8 mouse cellular contexts compared by ENCODE assay signal in genomic region chr6:128760016-128760415, GRCm38 (mm10). TPM values are rescaled to one million over a fixed set of nuclear protein-coding genes. Genes with fewer than 3 reads are reported as not detected.
DNase-seq lines count a peak whose midpoint lies in the region; ATAC-seq and TF ChIP-seq lines count a peak whose summit lies in the region.
"Not testable (repeated sequence)": the region's sequence is repeated elsewhere in the genome, so short reads cannot be mapped to it uniquely, and the experiment has no call there.

No protein-coding gene starts in this region.

- TF ChIP-seq POLR2A in ES-Bruce4 (IDR thresholded peaks at IDR 0.05; ENCODE audit: insufficient read depth, low read length): not testable (repeated sequence)

- peak overlapping the region; percentile 32 for H3K4me2 ChIP-seq in forebrain, embryonic 12.5 days
- H3K4me2 ChIP-seq in heart, postnatal 0 days (ENCODE audit: low read depth, low read length): peak overlapping the region; percentile 58
- H3K4me2 ChIP-seq in liver, embryonic 15.5 days: peak overlapping the region; percentile 77
- H3K4me2 ChIP-seq in neural tube, embryonic 11.5 days (ENCODE audit: low read depth): peak overlapping the region; percentile 36
- H3K4me2 ChIP-seq in stomach, embryonic 16.5 days (ENCODE audit: low read depth, low read length): peak overlapping the region; percentile 41

- not testable (repeated sequence) for H3K36me3 ChIP-seq in ES-Bruce4 (ENCODE audit: control insufficient read depth, insufficient read depth, low read length, poor library complexity, severe bottlenecking); forebrain, embryonic 12.5 days (replicated peaks); heart, postnatal 0 days (replicated peaks; ENCODE audit: control insufficient read depth, insufficient read depth, low read length); liver, embryonic 15.5 days (replicated peaks); neural tube, embryonic 11.5 days (ENCODE audit: control insufficient read depth, insufficient read depth, low read length); stomach, embryonic 16.5 days (ENCODE audit: control insufficient read depth, insufficient read depth, low read length)

- H3K4me1 ChIP-seq in ES-Bruce4 (ENCODE audit: control insufficient read depth, insufficient read depth, low read length); forebrain, embryonic 12.5 days; heart, postnatal 0 days (ENCODE audit: control insufficient read depth, insufficient read depth); neural tube, embryonic 11.5 days (ENCODE audit: control insufficient read depth, insufficient read depth, low read length); stomach, embryonic 16.5 days (ENCODE audit: control insufficient read depth, insufficient read depth, low read length): not testable (repeated sequence)
- H3K4me1 ChIP-seq in liver, embryonic 15.5 days (replicated peaks): peaks cover 18% of the 10 kb centered on the region

- peak overlapping the region; percentile 96 for H3K4me3 ChIP-seq in ES-Bruce4 (ENCODE audit: low read depth, low read length)
- peak overlapping the region; percentile 58 for H3K4me3 ChIP-seq in forebrain, embryonic 12.5 days (replicated peaks)
- H3K4me3 ChIP-seq in heart, postnatal 0 days (ENCODE audit: low read depth, low read length): peak overlapping the region; percentile 67
- H3K4me3 ChIP-seq in liver, embryonic 15.5 days (replicated peaks): peak overlapping the region; percentile 69
- H3K4me3 ChIP-seq in neural tube, embryonic 11.5 days (ENCODE audit: low read depth, low read length): peak overlapping the region; percentile 57
- peak overlapping the region; percentile 67 for H3K4me3 ChIP-seq in stomach, embryonic 16.5 days (replicated peaks; ENCODE audit: low read length)

- peak overlapping the region; percentile 56 for H3K9ac ChIP-seq in ES-Bruce4 (ENCODE audit: low read depth, poor library complexity, severe bottlenecking)
- H3K9ac ChIP-seq in forebrain, embryonic 12.5 days: peak overlapping the region; percentile 59
- H3K9ac ChIP-seq in heart, postnatal 0 days (replicated peaks; ENCODE audit: low read depth, low read length): peak overlapping the region; percentile 62
- H3K9ac ChIP-seq in liver, embryonic 15.5 days: peak overlapping the region; percentile 70
- peak overlapping the region; percentile 68 for H3K9ac ChIP-seq in neural tube, embryonic 11.5 days (ENCODE audit: low read length)
- H3K9ac ChIP-seq in stomach, embryonic 16.5 days (ENCODE audit: low read length): peak overlapping the region; percentile 74

- not testable (repeated sequence) for H3K9me3 ChIP-seq in ES-Bruce4 (replicated peaks; ENCODE audit: control insufficient read depth, insufficient read depth, low read length, poor library complexity, severe bottlenecking); forebrain, embryonic 12.5 days; heart, postnatal 0 days (replicated peaks; ENCODE audit: control insufficient read depth, low read length); liver, embryonic 15.5 days (replicated peaks); neural tube, embryonic 11.5 days (ENCODE audit: control insufficient read depth, low read length); stomach, embryonic 16.5 days (replicated peaks; ENCODE audit: control insufficient read depth, low read length)

- DNase-seq in c-Kit-positive CD71-positive TER-119-positive erythroid progenitor cells, embryonic 14.5 days (ENCODE audit: low spot score): peak; percentile 82
- DNase-seq in heart, postnatal 0 days (ENCODE audit: low spot score): peak; percentile 57
- peak; percentile 90 to 92 for DNase-seq in kidney, postnatal 36 days
- DNase-seq in neural tube, embryonic 11.5 days (ENCODE audit: low spot score): peak; percentile 89

- not testable (repeated sequence) for H3K27ac ChIP-seq in ES-Bruce4 (ENCODE audit: insufficient read depth, low read length)
- H3K27ac ChIP-seq in forebrain, embryonic 12.5 days: peak overlapping the region; percentile 80
- H3K27ac ChIP-seq in heart, postnatal 0 days (ENCODE audit: low read depth): peak overlapping the region; percentile 76
- peak overlapping the region; percentile 81 for H3K27ac ChIP-seq in liver, embryonic 15.5 days (replicated peaks)
- peak overlapping the region; percentile 62 for H3K27ac ChIP-seq in neural tube, embryonic 11.5 days (ENCODE audit: low read depth, low read length)
- peak overlapping the region; percentile 82 for H3K27ac ChIP-seq in stomach, embryonic 16.5 days (ENCODE audit: low read length)

- not testable (repeated sequence) for TF ChIP-seq CTCF in ES-Bruce4 (IDR thresholded peaks at IDR 0.05; ENCODE audit: low read depth, low read length); heart, postnatal 0 days (IDR thresholded peaks at IDR 0.05; ENCODE audit: low read depth)

- under 1% methylated on average over 22 of the region's 22 CpGs for WGBS in forebrain, embryonic 12.5 days
- WGBS in heart, postnatal 0 days: under 1% methylated on average over 22 of the region's 22 CpGs
- under 1% methylated on average over 22 of the region's 22 CpGs for WGBS in liver, embryonic 15.5 days (ENCODE audit: insufficient replicate concordance)
- 0% methylated on average over 22 of the region's 22 CpGs for WGBS in neural tube, embryonic 11.5 days
- WGBS in stomach, embryonic 16.5 days: under 1% methylated on average over 22 of the region's 22 CpGs

- not testable (repeated sequence) for H3K27me3 ChIP-seq in ES-Bruce4 (ENCODE audit: control insufficient read depth, insufficient read depth, low read length, poor library complexity, severe bottlenecking); forebrain, embryonic 12.5 days; heart, postnatal 0 days (ENCODE audit: control insufficient read depth, insufficient read depth, low read length); liver, embryonic 15.5 days; neural tube, embryonic 11.5 days (ENCODE audit: control insufficient read depth, insufficient read depth, low read length); stomach, embryonic 16.5 days (ENCODE audit: control insufficient read depth, insufficient read depth, low read length)

- TF ChIP-seq EP300 in ES-Bruce4 (IDR thresholded peaks at IDR 0.05; ENCODE audit: insufficient read depth, low read depth, low read length): 0 out of 2 replicates have a peak, but pooled peaks have one; percentile 7
- TF ChIP-seq EP300 in heart, postnatal 0 days (IDR thresholded peaks at IDR 0.05; ENCODE audit: low read depth): not testable (repeated sequence)

- peak; percentile 57 for ATAC-seq in forebrain, embryonic 12.5 days (ENCODE audit: low FRiP score)
- peak; percentile 29 for ATAC-seq in heart, postnatal 0 days (ENCODE audit: insufficient read depth, low read depth)
- ATAC-seq in liver, embryonic 15.5 days (ENCODE audit: insufficient read depth): peak; percentile 16
- peak; percentile 36 for ATAC-seq in neural tube, embryonic 11.5 days (ENCODE audit: insufficient read depth, low FRiP score, low TSS enrichment)
- peak; percentile 39 for ATAC-seq in stomach, embryonic 16.5 days (ENCODE audit: insufficient read depth, low FRiP score)

RNA-seq across cellular contexts. Expression of gene Klrb1c, which starts 29.0 kb away (rescaled TPM):
- polyA plus RNA-seq in ES-Bruce4 (2011; ENCODE audit: insufficient read depth, insufficient read length, low read depth, missing spikeins): not detected in 2 replicates
- polyA plus RNA-seq in forebrain, embryonic 12.5 days (2016; fragmentation: Nextera tagmentation; extraction: Ambion mirVana): 0.08 TPM in 1 of 2 replicates, not detected in the other
- total RNA-seq in heart, postnatal 0 days (2014; rRNA removed; ENCODE audit: low replicate concordance): not detected in 2 replicates
- polyA plus RNA-seq in heart, postnatal 0 days (2015; fragmentation: Nextera tagmentation; extraction: Ambion mirVana): not detected in 2 replicates
- polyA plus RNA-seq in liver, embryonic 15.5 days (2015; fragmentation: Nextera tagmentation; extraction: Ambion mirVana): 0.25 and 0.37 TPM in 2 replicates
- polyA plus RNA-seq in neural tube, embryonic 11.5 days (2014; fragmentation: Nextera tagmentation; extraction: Ambion mirVana): not detected in 2 replicates
- polyA plus RNA-seq in stomach, embryonic 16.5 days (2015; fragmentation: Nextera tagmentation; extraction: Ambion mirVana): 0.25 and 0.27 TPM in 2 replicates

RNA-seq across cellular contexts. Expression of gene Klrb1, which starts 37.2 kb away (rescaled TPM):
- polyA plus RNA-seq in ES-Bruce4 (2011; ENCODE audit: insufficient read depth, insufficient read length, low read depth, missing spikeins): not detected in 2 replicates
- polyA plus RNA-seq in forebrain, embryonic 12.5 days (2016; fragmentation: Nextera tagmentation; extraction: Ambion mirVana): not detected in 2 replicates
- total RNA-seq in heart, postnatal 0 days (2014; rRNA removed; ENCODE audit: low replicate concordance): not detected in 2 replicates
- not detected in 2 replicates for polyA plus RNA-seq in heart, postnatal 0 days (2015; fragmentation: Nextera tagmentation; extraction: Ambion mirVana)
- not detected in 2 replicates for polyA plus RNA-seq in liver, embryonic 15.5 days (2015; fragmentation: Nextera tagmentation; extraction: Ambion mirVana)
- polyA plus RNA-seq in neural tube, embryonic 11.5 days (2014; fragmentation: Nextera tagmentation; extraction: Ambion mirVana): not detected in 2 replicates
- polyA plus RNA-seq in stomach, embryonic 16.5 days (2015; fragmentation: Nextera tagmentation; extraction: Ambion mirVana): not detected in 2 replicates
